Mouse (Mus musculus) liver, embryonic 14.5 days (tissue): Measurements from ENCODE around the gene Grid2ip. TPM values are rescaled to one million over a fixed set of nuclear protein-coding genes. Genes with fewer than 3 reads are reported as not detected.

Experiments used
- ATAC-seq: fragments of 200-750 bp; cut with Nextera tagmentation; 2 replicates; pipeline ENCODE4 v1.8.0; 2017; ENCODE audit warnings: moderate number of reproducible peaks, mild to moderate bottlenecking, moderate library complexity; ENCODE audit not compliant: insufficient read depth
- DNase-seq, 3 experiments: peaks; one replicate each; pipeline ENCODE4 v3.0.0-alpha.2; 2012 to 2013; ENCODE audit warnings: low read depth in 3 of 3, low spot score in 3 of 3
- H3K27ac ChIP-seq: fragments of 300-500 bp; sonication (generic); 2 replicates; pipeline ENCODE4 v1.5.1; 2014; ENCODE audit warnings: moderate library complexity, mild to moderate bottlenecking, control low read depth, inconsistent platforms
- H3K27me3 ChIP-seq: fragments of 300-500 bp; sonication (generic); 2 replicates; pipeline ENCODE4 v1.6.1; 2014; ENCODE audit warnings: mild to moderate bottlenecking, low read length, moderate library complexity; ENCODE audit not compliant: control insufficient read depth, insufficient read depth
- H3K36me3 ChIP-seq: fragments of 300-500 bp; sonication (generic); replicated peaks from 2 replicates; pipeline ENCODE4 v1.6.1; 2014; ENCODE audit warnings: low read depth; ENCODE audit not compliant: control insufficient read depth, insufficient read depth
- H3K4me1 ChIP-seq, 2 experiments: fragments of 200-500 bp in 1 of 2; fragments of 300-500 bp in 1 of 2; sonication (generic) in 1 of 2; replicated peaks; 2 replicates each; pipeline ENCODE4 v1.6.1; 2012 to 2014; ENCODE audit warnings: antibody characterized with exemption in 1 of 2, inconsistent platforms in 1 of 2, low read length in 1 of 2; ENCODE audit not compliant: control insufficient read depth in 2 of 2, insufficient read depth in 2 of 2
- H3K4me2 ChIP-seq: fragments of 300-500 bp; sonication (generic); 2 replicates; pipeline ENCODE4 v1.6.1; 2014; ENCODE audit warnings: low read depth, mild to moderate bottlenecking, control low read depth, moderate library complexity
- H3K4me3 ChIP-seq, 2 experiments: fragments of 200-500 bp in 1 of 2; fragments of 300-500 bp in 1 of 2; sonication (generic) in 1 of 2; 2 replicates each; pipeline ENCODE4 v1.5.1; 2012 to 2014; ENCODE audit warnings: low read depth in 2 of 2, low read length in 2 of 2, mild to moderate bottlenecking in 2 of 2, control low read depth in 1 of 2, inconsistent platforms in 1 of 2, moderate library complexity in 1 of 2; ENCODE audit not compliant: insufficient read depth in 1 of 2
- H3K9ac ChIP-seq: fragments of 300-500 bp; sonication (generic); replicated peaks from 2 replicates; pipeline ENCODE4 v1.6.1; 2014; ENCODE audit warnings: mild to moderate bottlenecking, control low read depth, moderate library complexity
- H3K9me3 ChIP-seq: fragments of 300-500 bp; sonication (generic); 2 replicates; pipeline ENCODE4 v1.6.1; 2016; ENCODE audit warnings: low read length, mixed read lengths; ENCODE audit not compliant: control insufficient read depth
- CTCF ChIP-seq: IDR thresholded peaks from 2 replicates; pipeline ENCODE4 v1.5.1; 2016; ENCODE audit warnings: antibody characterized with exemption, low read depth, control low read depth
- EP300 ChIP-seq: IDR thresholded peaks from 2 replicates; pipeline ENCODE4 v1.6.1; 2016; ENCODE audit warnings: antibody characterized with exemption, low read depth
- WGBS: fragments of 180-500 bp; shearing (Covaris S2); extraction: QIAGEN DNeasy Blood & Tissue Kit; methylation state at CpG from one replicate; pipeline ENCODE4 v1.1.7; 2014; ENCODE audit not compliant: insufficient replicate concordance; 5-methylcytosine and 5-hydroxymethylcytosine counted together
- polyA plus RNA-seq, 2 experiments: library from polyadenylated mRNA; depleted of rRNA in 1 of 2; stranded (reverse) in 1 of 2; unstranded in 1 of 2; fragments of >200 nt; fragmentation: Nextera tagmentation in 1 of 2; extraction: Ambion mirVana in 1 of 2; gene quantifications; 2 replicates each; pipeline versions ENCODE4 v1.2.1 to v1.2.3; 2012 to 2014

Gene Grid2ip
- polyA plus RNA-seq, 2 experiments: 0.01 TPM; not detected in 1

- under 1% methylated on average over 57 of the region's 57 CpGs for WGBS
- Histone ChIP-seq H3K9me3 (no peaks in the 10 kb centered on the region), H3K9ac (peak within 1 kb of the TSS; percentile 82)
Measured at GRCm38 (mm10) chr5:143328690-143329495, 28.2 kb upstream of the Grid2ip start, which contains the start of gene Zdhhc4. TSS of gene Zdhhc4 (minus strand) at chr5:143329256.

GRCm38 (mm10) chr5:143333872-143334271, 23.3 kb upstream of the Grid2ip start:
- no peak overlapping the region for H3K4me2 ChIP-seq
- WGBS: 8% methylated on average over 5 of the region's 5 CpGs

More at GRCm38 (mm10) chr5:143328690-143329495, 28.2 kb upstream of the Grid2ip start, which contains the start of gene Zdhhc4:
- TF ChIP-seq EP300: no peak
- TF ChIP-seq CTCF: no peak
- H3K4me1 ChIP-seq: peaks cover 12 to 13% of the 10 kb centered on the region in 2 experiments
- H3K4me2 ChIP-seq: peak within 1 kb of the TSS; percentile 85
- ATAC-seq (peak; percentile 80), DNase-seq (peak; percentile 74 to 78 (median 77))
- H3K27ac ChIP-seq: peak within 1 kb of the TSS; percentile 2
- peak within 1 kb of the TSS; percentile 74 to 83 for H3K4me3 ChIP-seq
- peaks cover 7% of the 10 kb centered on the region for H3K36me3 ChIP-seq
- no peaks in the 10 kb centered on the region for H3K27me3 ChIP-seq

GRCm38 (mm10) chr5:143334418-143335088, 22.6 kb upstream of the Grid2ip start:
- DNase-seq: no peak
- H3K36me3 ChIP-seq: no peaks in the 10 kb centered on the region
- no peak overlapping the region for H3K4me2 ChIP-seq
- no peak for TF ChIP-seq CTCF
- TF ChIP-seq EP300: no peak
- H3K4me3 ChIP-seq: no peak overlapping the region
- ATAC-seq: no peak
- no peaks in the 10 kb centered on the region for H3K9me3 ChIP-seq
- H3K27me3 ChIP-seq: no peaks in the 10 kb centered on the region
- H3K4me1 ChIP-seq: peaks cover 4 to 7% of the 10 kb centered on the region in 2 experiments
- no peak overlapping the region for H3K9ac ChIP-seq
- H3K27ac ChIP-seq: no peak overlapping the region
- 42% methylated on average over 14 of the region's 14 CpGs for WGBS

More at GRCm38 (mm10) chr5:143333872-143334271, 23.3 kb upstream of the Grid2ip start:
- H3K4me3 ChIP-seq: no peak overlapping the region
- no peak overlapping the region for H3K9ac ChIP-seq
- no peaks in the 10 kb centered on the region for H3K9me3 ChIP-seq
- H3K27me3 ChIP-seq: no peaks in the 10 kb centered on the region
- no peak overlapping the region for H3K27ac ChIP-seq
- H3K4me1 ChIP-seq: peaks cover 4 to 8% of the 10 kb centered on the region in 2 experiments
- TF ChIP-seq EP300 (no peak), CTCF (peak; percentile 85)
- ATAC-seq (no peak), DNase-seq (peak in 2 of 3 experiments; percentile 37 to 55)
- no peaks in the 10 kb centered on the region for H3K36me3 ChIP-seq

- Histone ChIP-seq H3K9ac (no peak overlapping the region), H3K27ac (no peak overlapping the region), H3K4me1 (peaks cover 0 to 2% of the 10 kb centered on the region in 2 experiments; a peak in 3 of 4 replicates), H3K27me3 (no peaks in the 10 kb centered on the region), H3K36me3 (no peaks in the 10 kb centered on the region), H3K9me3 (no peaks in the 10 kb centered on the region), H3K4me2 (no peak overlapping the region), H3K4me3 (no peak overlapping the region)
- no peak for TF ChIP-seq CTCF
- no peak for TF ChIP-seq EP300
- ATAC-seq: no peak
- DNase-seq: no peak
- 57% methylated on average over 7 of the region's 7 CpGs for WGBS
Measured at GRCm38 (mm10) chr5:143335089-143335460, 22.1 kb upstream of the Grid2ip start.

GRCm38 (mm10) chr5:143336559-143336958, 20.6 kb upstream of the Grid2ip start:
- 0 out of 4 replicates have a peak, but pooled peaks cover 0 to 2% of the 10 kb centered on the region in 2 experiments for H3K4me1 ChIP-seq
- H3K36me3 ChIP-seq: no peaks in the 10 kb centered on the region
- WGBS: 50% methylated on average over 6 of the region's 6 CpGs
- no peaks in the 10 kb centered on the region for H3K9me3 ChIP-seq
- H3K4me3 ChIP-seq: no peak overlapping the region
- peak; percentile 36; the same call in 1 of the 2 replicates for TF ChIP-seq CTCF
- no peak for TF ChIP-seq EP300
- no peak overlapping the region for H3K27ac ChIP-seq
- H3K9ac ChIP-seq: no peak overlapping the region
- no peak overlapping the region for H3K4me2 ChIP-seq
- no peak for DNase-seq
- no peaks in the 10 kb centered on the region for H3K27me3 ChIP-seq
- no peak for ATAC-seq
